Mouse (Mus musculus) mouse embryonic stem cell (cell line): ENCODE measurements around the gene Etnk1.

Experiments used
- in situ Hi-C, 2 experiments: fragments of 300-500 bp; cut with MboI; formaldehyde crosslinking; loops; 1 replicate in 1 of 2; 3 replicates in 1 of 2; pipeline ENCODE4 v1.14.3; 2019 to 2020; ENCODE audit warnings: low sequenced_read_pairs in 2 of 2, low pct_unique_long_range_greater_than_20kb in 1 of 2, mixed read lengths in 1 of 2; ENCODE audit not compliant: unreplicated experiment in 1 of 2

Etnk1 gene

DNA sequence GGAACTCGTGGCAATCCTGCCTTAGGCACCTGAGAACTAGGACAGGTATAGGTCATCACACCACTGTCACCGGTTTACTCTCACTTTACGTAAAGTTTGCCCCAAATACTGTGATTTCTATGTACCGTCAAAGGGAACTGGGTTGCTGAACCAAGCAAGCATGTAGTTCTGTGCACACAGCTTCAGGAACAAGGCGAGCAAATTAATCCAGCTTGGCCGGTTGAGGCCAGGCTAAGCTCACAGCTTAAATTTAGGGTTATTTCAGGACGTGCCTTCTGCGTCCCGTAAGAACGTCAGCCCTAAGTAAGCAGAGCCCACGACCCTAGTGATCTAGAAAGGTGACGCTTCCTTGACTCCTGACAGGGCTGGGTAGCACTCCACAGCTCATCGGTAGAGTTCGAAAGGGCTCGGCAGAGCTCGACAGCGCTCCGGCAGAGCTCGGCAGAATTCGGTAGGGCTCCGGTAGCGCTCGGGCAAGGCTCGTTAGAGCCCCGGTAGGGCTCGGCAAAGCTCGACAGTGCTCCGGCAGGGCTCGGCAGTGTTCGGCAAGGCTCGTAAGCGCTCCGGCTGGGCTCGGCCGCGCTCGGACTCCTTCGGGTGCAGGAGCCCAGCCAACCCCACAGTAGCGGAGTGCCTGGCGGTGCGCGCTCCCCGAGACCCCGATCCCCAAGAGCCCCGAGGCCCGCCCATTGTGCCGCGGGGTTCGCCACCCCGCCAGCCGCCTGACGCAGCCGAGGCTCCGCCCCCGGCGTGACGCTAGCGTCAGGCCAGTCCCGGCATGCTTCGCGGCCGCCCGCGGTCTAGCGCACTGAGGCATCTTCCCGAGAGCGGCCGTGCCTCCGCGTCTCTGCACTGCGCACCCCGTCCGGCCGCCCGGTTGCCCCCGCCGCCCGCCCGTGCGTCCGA lies at the start of gene Etnk1:
Etnk1 (plus strand) TSS at position 770 of the 906 bp plus-strand sequence.
- in situ Hi-C loops, result loop anchor here in 1 of 2 experiments (5.0 kb wide), 1 partner anchor 59 kb away; no protein-coding TSS in a partner anchor

DNA sequence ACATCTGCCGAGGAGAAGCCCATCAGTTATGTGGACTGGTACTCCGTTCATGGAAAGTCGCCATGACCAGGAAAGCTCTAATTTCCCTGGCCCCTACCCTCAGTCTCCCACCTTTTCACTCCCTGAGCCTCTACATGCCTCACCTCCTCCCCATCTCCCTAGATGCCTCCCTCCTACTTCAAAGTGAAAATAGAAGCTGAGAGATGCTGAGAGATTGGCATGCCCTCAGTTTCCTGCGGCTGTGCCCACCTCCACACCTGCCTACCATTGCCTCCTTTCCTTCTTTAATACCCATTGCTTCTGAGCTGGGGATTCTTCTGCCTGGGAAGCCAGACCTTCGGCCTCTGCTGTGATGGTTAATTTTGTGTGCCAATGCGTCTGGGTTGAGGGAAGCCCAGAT lies 47.7 kb upstream of the Etnk1 start:
- in situ Hi-C loops, result no loop called here

DNA sequence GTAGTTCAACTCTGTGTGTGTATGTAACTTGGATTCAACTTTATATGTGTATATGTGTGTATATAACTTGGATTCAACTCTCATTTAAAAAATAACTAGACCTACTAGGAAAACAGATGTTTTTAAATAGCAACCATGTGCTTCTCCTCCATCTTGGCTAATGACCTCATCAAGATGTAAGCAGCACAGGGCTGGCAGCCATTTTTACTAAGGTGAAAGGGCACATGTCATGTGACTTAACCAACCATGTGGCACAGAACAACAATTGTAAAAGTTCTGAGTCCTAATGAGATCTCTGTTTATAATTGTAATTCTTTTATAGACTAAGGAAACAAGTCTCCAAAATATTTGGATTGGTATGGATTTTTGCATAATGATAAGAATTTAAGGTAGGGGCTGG lies 41.3 kb upstream of the Etnk1 start:
- in situ Hi-C loops, result loop anchor here in 1 of 2 experiments (25.0 kb wide), 1 partner anchor 613 kb away; the partner anchor contains the start of gene Ldhb

DNA sequence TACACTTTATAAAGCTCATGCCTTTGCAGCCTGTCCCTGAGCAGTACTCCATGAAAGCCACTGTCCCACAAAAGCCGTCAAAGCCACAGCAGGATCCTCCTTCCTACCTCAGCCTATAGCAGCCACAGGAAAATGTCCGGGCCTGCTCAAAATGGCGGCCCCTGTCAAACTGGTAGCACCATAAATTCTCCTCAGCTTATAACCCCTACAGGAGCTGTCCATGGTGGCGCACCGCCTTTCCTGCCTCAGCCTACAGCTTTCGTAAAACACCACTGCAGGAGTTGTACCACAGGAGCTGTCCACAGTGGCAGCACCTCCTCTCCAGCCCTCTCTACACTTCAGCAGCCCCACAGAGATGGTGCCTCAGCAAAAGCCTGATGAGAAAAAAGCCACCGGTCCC lies 37.6 kb upstream of the Etnk1 start:
- in situ Hi-C loops, result loop anchor here in 1 of 2 experiments (25.0 kb wide), 1 partner anchor 617 kb away; the partner anchor contains the start of gene Ldhb

DNA sequence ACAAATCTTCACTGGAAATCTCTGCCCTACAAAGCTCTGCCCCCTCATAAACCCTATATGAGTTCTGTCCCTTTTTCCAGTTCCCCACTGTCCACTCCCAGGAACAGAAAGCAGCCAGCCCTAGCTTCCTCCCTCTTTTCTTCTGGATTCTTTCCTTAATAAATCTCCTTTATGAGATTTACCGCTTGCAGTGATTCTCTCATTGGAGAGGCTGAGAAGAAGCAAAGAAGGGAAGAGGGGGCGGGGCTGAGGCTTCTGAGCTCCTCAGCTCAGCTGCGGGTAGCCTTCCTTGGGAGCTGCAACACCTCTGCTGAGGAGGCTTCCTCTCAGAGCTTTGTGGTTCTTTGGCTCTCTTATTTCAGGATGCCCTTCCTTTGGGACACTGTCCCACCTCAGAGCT lies 37.1 kb upstream of the Etnk1 start:
- in situ Hi-C loops, result loop anchor here in 1 of 2 experiments (25.0 kb wide), 1 partner anchor 618 kb away; the partner anchor contains the start of gene Ldhb

DNA sequence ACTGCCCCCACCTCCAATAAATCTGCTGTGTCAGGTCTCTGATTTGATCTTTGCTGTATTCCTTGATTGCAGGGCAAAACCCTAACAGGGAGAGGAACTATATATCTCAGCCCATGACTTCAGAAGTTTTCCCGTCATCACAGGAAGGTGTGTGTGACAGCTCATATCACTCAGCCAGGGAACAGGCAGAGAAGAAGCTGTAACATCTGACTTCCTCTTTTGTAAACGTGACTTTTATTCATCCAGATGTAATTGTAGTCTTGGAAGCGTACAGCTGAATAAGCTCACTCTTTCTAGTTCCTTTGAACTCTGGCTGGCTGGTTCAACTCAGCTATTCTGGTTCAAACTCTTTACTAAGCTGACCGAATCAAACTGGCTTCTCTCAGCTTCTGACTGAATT lies 36.6 kb upstream of the Etnk1 start:
- in situ Hi-C loops, result loop anchor here in 1 of 2 experiments (25.0 kb wide), 1 partner anchor 618 kb away; the partner anchor contains the start of gene Ldhb

DNA sequence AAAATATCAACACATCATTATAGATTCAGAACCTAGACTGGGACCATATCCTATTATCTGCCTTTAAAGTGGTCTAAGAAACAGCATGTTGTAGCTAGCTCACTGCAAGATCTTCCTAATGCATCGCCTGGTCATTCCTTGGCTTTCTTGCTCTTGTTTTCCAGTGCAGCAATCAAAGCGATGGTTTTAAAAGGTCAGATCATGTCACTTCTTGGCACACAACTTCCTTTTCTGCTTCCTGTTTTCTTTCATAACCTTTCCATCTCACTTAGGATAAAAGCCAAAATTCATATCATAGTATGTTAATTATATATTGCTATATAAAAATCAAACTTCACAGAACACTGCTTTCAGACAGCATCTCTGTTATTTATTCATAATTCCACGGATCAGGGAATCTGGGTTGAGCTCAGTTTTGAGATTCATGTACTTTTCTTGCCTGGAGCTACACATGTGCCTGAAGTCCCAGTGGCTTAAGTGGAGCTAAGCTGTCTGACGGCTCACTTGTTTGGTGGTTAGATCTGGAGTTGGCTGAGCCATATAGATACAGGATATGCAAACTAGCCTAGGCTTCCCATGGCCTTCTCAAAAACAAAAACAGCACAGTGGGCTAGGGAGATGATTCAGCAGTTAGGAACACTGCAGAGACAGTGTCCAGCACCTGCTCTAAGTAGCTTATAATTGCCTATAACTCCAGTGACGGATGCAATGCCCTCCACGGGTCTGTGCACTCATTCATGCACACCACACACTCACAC lies 34.9 kb upstream of the Etnk1 start:
- in situ Hi-C loops, result loop anchor here in 1 of 2 experiments (25.0 kb wide), 1 partner anchor 620 kb away; the partner anchor contains the start of gene Ldhb

DNA sequence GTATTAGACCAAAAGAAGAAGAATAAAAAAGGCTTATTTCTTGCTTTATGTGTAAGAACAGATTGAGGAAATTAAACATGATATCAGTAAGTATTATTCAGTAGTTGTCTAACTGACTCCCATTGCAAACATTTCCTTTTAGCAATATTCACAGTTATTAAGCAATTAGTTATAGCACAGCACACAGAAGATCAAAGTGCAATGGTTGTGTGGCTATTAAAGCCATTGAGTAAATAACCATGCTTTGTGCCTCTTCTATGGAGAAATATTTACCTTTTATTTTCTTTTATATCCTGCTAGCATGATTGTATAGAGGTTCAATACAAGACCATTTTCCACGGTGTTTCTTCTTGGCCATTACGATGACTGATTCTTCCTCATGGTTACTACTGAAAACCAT lies 33.9 kb upstream of the Etnk1 start:
- in situ Hi-C loops, result loop anchor here in 1 of 2 experiments (25.0 kb wide), 1 partner anchor 621 kb away; the partner anchor contains the start of gene Ldhb

DNA sequence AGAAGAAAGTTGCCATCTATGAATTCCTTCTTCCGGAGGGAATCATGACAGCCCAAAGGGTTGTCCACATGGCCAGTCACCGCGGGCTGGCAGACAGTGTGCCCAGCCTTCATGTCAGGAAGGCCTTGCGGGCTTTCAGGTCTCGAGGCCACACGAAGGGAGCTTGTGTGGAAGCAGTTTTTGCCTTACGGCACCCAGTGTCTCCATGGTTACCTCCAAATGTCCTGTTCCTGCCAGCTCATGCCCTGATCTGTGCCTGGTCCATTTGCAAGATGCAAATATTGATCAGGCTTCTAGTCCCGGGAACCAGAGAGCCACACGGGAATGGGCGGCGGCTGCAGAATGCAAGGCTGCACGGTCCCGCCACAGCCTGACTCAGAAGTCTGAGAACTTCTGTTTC lies 31.9 kb upstream of the Etnk1 start:
- in situ Hi-C loops, result loop anchor here in 1 of 2 experiments (25.0 kb wide), 1 partner anchor 623 kb away; the partner anchor contains the start of gene Ldhb

DNA sequence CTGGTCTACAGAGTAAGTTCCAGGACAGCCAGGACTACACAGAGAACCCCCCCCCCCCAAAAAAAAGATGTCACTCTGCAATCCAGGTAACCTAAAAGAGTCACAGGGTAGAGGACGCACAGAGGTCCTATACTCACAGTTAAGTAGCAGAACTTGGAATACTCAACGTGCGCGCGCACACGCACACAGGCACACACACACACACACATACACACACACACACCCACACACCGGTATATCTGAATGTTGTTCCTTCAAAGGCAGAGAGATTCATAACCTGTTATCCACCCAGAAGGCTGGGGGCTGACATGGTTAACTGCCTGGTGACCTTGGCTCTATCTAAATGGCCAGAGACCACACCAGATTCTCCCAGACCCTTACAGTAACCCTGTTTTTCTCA lies 30.3 kb upstream of the Etnk1 start:
- in situ Hi-C loops, result loop anchor here in 1 of 2 experiments (25.0 kb wide), 1 partner anchor 624 kb away; the partner anchor contains the start of gene Ldhb

DNA sequence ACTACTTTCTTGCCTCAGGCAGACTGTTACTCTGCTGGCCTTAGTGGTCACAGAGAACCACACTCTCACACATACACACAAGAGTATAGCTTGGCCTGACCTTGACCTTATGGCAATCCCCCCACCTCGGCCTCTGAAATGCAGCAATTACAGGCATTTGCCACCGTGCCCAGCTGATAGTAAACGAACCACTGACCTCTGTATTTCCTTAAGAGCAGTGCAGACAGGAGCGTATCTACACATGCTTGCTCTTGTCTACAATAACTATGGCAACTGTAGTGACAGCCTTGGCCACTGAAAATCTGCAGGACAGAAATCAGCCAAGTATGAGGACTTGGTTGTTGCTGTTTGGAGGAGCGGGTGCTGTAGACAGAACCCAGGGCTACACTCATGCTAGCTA lies 29.7 kb upstream of the Etnk1 start:
- in situ Hi-C loops, result loop anchor here in 1 of 2 experiments (25.0 kb wide), 1 partner anchor 625 kb away; the partner anchor contains the start of gene Ldhb

DNA sequence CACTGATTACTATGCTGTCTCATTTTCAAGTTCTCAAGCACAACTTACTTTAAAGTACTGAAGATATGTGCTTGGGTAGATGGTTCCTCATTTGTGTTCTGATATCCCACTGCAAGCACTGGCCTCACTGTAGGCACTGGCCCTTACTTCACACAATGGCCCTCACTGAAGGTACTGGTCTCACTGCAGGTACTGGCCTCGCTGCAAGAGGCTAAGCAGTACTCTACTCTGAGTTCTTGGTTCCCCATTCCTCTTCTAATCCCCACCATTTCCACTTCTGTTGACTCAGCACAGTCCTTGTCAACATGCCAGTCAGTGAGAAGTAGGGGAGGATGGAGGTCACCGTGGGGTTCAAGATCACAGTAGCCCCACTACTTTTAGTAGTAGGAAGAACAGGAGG lies 27.6 kb upstream of the Etnk1 start:
- in situ Hi-C loops, result loop anchor here in 1 of 2 experiments (25.0 kb wide), 1 partner anchor 627 kb away; the partner anchor contains the start of gene Ldhb

DNA sequence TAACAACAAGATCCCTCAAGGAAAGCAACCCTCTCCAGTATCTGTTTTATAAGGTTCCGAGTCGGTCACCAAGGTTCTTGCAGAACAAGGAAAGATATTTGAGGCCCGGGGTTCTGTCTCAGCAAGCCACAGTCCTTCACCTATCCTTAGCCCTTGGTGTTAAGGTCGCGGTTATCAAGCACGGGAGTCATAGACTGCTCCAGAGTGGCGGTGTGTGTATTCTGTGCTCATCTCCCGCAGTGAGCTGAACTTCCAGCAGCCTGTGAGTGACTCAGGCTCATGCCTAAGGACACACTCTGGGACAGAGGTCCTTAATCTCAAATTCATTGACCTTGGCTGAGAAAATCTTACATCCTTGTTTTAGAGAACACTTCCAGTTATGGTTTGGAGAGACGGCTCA lies 26.1 kb upstream of the Etnk1 start:
- in situ Hi-C loops, result loop anchor here in 1 of 2 experiments (25.0 kb wide), 1 partner anchor 629 kb away; the partner anchor contains the start of gene Ldhb

DNA sequence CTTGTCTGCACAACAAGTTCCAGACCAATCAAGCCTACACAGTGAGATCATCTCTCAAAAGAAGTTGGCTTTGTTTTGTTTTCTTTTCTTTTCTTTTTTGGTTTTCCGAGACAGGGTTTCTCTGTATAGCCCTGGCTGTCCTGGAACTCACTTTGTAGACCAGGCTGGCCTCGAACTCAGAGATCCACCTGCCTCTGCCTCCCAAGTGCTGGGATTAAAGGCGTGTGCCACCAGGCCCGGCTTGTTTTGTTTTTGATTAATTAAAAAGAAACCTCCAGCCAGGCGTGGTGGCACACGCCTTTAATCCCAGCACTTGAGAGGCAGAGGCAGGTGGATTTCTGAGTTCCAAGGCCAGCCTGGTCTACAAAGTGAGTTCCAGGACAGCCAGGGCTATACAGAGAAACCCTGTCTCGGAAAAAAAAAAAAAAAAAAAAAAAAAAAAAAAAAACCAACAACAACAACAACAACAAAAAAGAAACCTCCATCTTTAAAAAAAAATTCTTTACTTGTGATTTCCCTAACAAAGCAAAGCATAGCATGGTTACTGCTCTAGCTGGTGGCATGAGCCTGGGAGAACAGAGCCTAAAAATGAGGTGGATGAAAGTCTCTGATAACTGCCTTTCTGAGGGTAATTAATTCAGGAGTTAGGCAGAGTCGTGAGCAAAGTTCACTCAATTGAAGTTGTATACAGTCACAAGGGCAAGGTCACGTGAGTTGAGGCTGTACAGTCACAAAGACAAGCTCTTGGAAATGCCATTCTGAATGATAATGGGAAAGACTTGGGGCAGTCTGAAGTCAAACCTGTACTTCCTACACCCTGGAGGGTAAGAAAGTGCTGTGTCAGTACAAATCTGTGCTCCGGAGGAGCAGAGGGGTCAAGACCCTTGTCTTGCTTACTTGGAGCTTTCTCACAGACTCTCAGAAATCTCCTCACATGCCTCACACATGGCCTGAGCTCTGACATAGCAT lies 25.1 kb upstream of the Etnk1 start:
- in situ Hi-C loops, result loop anchor here in 1 of 2 experiments (25.0 kb wide), 1 partner anchor 630 kb away; the partner anchor contains the start of gene Ldhb

DNA sequence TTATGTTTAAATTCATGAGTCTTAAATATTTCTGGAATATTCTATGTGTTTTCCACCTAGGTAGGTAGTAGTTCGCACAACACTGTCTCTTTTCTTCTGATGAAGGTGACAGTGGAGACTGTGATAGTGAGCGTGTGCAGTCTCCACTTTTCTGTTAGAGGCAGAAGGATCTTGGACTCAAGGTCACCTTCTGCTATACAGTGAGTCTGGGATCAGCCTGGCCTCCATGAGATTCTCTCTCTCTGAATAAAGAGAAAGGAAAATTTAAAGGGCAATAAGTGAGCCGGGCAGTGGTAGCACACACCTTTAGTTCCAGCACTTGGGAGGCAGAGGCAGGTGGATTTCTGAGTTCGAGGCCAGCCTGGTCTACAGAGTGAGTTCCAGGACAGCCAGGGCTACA lies 24.2 kb upstream of the Etnk1 start:
- in situ Hi-C loops, result loop anchor here in 1 of 2 experiments (25.0 kb wide), 1 partner anchor 631 kb away; the partner anchor contains the start of gene Ldhb

DNA sequence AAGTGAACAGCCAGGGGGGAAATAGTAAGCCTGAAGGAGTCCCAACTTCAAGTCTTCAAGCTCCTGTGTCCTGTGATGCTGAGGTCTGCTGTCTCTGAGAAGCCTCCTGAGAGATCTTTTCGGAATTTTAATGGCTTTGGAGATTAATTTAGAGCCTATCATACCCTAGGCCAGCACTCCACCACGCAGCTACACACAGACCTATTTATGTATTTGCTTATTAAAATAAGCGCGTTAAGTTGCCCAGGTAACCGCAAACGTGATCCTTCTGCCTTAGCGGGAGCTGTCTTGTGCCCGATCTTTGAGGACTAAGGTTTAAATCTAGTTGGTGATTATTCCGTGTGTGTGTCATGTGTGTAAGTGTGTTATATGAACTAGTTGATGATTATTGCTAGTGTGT lies 23.7 kb upstream of the Etnk1 start:
- in situ Hi-C loops, result loop anchor here in 1 of 2 experiments (25.0 kb wide), 1 partner anchor 631 kb away; the partner anchor contains the start of gene Ldhb

DNA sequence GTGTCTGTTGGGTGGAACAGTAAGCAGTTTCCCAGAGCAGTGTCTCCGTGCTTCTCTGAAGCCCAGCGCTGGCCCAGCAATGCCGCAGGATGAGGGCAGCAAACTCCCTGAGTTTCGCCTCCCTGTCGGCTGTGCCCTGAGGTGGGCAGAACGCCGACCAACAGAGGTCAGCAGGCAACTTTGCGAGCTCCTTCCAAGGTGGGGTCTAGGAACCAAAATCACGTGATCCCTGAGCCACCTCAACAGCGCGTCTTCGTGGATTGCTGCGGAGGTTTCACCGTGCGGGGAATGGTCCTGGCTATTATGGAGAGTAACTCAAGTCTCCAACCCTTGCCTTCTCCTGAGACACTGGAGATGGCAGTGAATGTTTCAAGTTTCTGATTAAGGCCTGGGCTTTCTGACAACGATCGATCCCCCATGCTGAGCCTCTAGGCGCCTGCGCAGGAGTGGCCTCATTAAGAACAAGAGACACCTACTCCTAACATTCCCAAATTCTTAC lies 23.2 kb upstream of the Etnk1 start:
- in situ Hi-C loops, result loop anchor here in 1 of 2 experiments (25.0 kb wide), 1 partner anchor 632 kb away; the partner anchor contains the start of gene Ldhb
